ENCODE assay signal across 30 mouse cellular contexts in genomic region chr5:139521987-139522386, GRCm38 (mm10). TPM values are rescaled to one million over a fixed set of nuclear protein-coding genes. Genes with fewer than 3 reads are reported as not detected.
A peak's percentile ranks its signal among the peaks of the same experiment; 100 is the strongest.
DNase-seq lines count a peak whose midpoint lies in the region; ATAC-seq and TF ChIP-seq lines count a peak whose summit lies in the region.
"Had no signal": no experiment of that assay in that cellular context is flagged by ENCODE, and none has a peak within 500 bp of the region (broad histone marks: within the 10 kb centered on the region; RNA-seq: fewer than 3 reads in every experiment).

No protein-coding gene starts in this region.

- 0 out of 2 replicates have a peak, but pooled peaks cover 6% of the 10 kb centered on the region for H3K4me1 ChIP-seq in hindbrain, embryonic 10.5 days (replicated peaks)
- H3K4me1 ChIP-seq in hindbrain, embryonic 14.5 days (replicated peaks; ENCODE audit: control insufficient read depth, insufficient read depth, low read length): no peaks in the 10 kb centered on the region
- H3K4me1 ChIP-seq in embryonic facial prominence, embryonic 10.5 days: peaks cover 12% of the 10 kb centered on the region; the same call in 1 of the 2 replicates
- peaks cover 5% of the 10 kb centered on the region; the same call in 1 of the 2 replicates for H3K4me1 ChIP-seq in embryonic facial prominence, embryonic 15.5 days
- H3K4me1 ChIP-seq in limb, embryonic 14.5 days (ENCODE audit: control insufficient read depth, insufficient read depth, low read length): peaks cover 16% of the 10 kb centered on the region; the same call in 1 of the 2 replicates
- H3K4me1 ChIP-seq: liver, embryonic 13.5 days; midbrain, embryonic 13.5 days; stomach, embryonic 15.5 days had no signal

- no peaks in the 10 kb centered on the region for H3K36me3 ChIP-seq in hindbrain, embryonic 10.5 days
- H3K36me3 ChIP-seq in hindbrain, embryonic 14.5 days (replicated peaks; ENCODE audit: control insufficient read depth, insufficient read depth): no peaks in the 10 kb centered on the region
- no peaks in the 10 kb centered on the region for H3K36me3 ChIP-seq in embryonic facial prominence, embryonic 10.5 days (replicated peaks)
- no peaks in the 10 kb centered on the region for H3K36me3 ChIP-seq in embryonic facial prominence, embryonic 15.5 days
- no peaks in the 10 kb centered on the region for H3K36me3 ChIP-seq in limb, embryonic 14.5 days (ENCODE audit: control insufficient read depth, insufficient read depth, low read length)
- H3K36me3 ChIP-seq: forebrain, embryonic 10.5 days; heart, embryonic 13.5 days; kidney, embryonic 15.5 days; liver, embryonic 13.5 days; midbrain, embryonic 13.5 days; neural tube, embryonic 13.5 days; stomach, embryonic 15.5 days had no signal

- peaks cover 75% of the 10 kb centered on the region for H3K27me3 ChIP-seq in hindbrain, embryonic 10.5 days (ENCODE audit: insufficient read depth, poor library complexity, severe bottlenecking)
- peaks cover 19% of the 10 kb centered on the region for H3K27me3 ChIP-seq in hindbrain, embryonic 14.5 days (ENCODE audit: control insufficient read depth, insufficient read depth, low read length)
- peaks cover 33% of the 10 kb centered on the region for H3K27me3 ChIP-seq in embryonic facial prominence, embryonic 10.5 days (replicated peaks; ENCODE audit: low read depth, poor library complexity, severe bottlenecking)
- peaks cover 5% of the 10 kb centered on the region; the same call in 1 of the 2 replicates for H3K27me3 ChIP-seq in embryonic facial prominence, embryonic 15.5 days
- no peaks in the 10 kb centered on the region for H3K27me3 ChIP-seq in limb, embryonic 14.5 days (ENCODE audit: control insufficient read depth, insufficient read depth, low read length)
- H3K27me3 ChIP-seq: stomach, embryonic 15.5 days had no signal

- H3K4me3 ChIP-seq in hindbrain, embryonic 10.5 days: no peak overlapping the region
- no peak overlapping the region for H3K4me3 ChIP-seq in hindbrain, embryonic 14.5 days (replicated peaks; ENCODE audit: low read length)
- no peak overlapping the region for H3K4me3 ChIP-seq in embryonic facial prominence, embryonic 10.5 days
- H3K4me3 ChIP-seq in embryonic facial prominence, embryonic 15.5 days (replicated peaks): no peak overlapping the region
- no peak overlapping the region for H3K4me3 ChIP-seq in limb, embryonic 14.5 days (replicated peaks; ENCODE audit: low read length)
- H3K4me3 ChIP-seq: forebrain, embryonic 10.5 days; heart, adult 2 months; heart, embryonic 13.5 days; kidney, embryonic 15.5 days; liver, embryonic 13.5 days; midbrain, embryonic 13.5 days; neural tube, embryonic 13.5 days; stomach, embryonic 15.5 days had no signal

- no peak for ATAC-seq in hindbrain, embryonic 14.5 days (ENCODE audit: low FRiP score)
- ATAC-seq in embryonic facial prominence, embryonic 15.5 days (ENCODE audit: insufficient number of reproducible peaks, low FRiP score, low TSS enrichment, low read depth): no peak
- peak; percentile 74; the same call in 1 of the 2 replicates for ATAC-seq in limb, embryonic 14.5 days (ENCODE audit: low FRiP score, low read depth)
- ATAC-seq: activated CD4-positive, CD25-positive, alpha-beta regulatory T cell, adult 4 months; forebrain, postnatal 0 days; intestine, postnatal 0 days; midbrain, embryonic 13.5 days had no signal

- no peak overlapping the region for H3K27ac ChIP-seq in hindbrain, embryonic 10.5 days
- H3K27ac ChIP-seq in hindbrain, embryonic 14.5 days: no peak overlapping the region
- H3K27ac ChIP-seq in embryonic facial prominence, embryonic 10.5 days (replicated peaks): peak overlapping the region; percentile 55; the same call in 1 of the 2 replicates
- peak overlapping the region; percentile 4; the same call in 1 of the 2 replicates for H3K27ac ChIP-seq in embryonic facial prominence, embryonic 15.5 days (replicated peaks)
- H3K27ac ChIP-seq in limb, embryonic 14.5 days (replicated peaks; ENCODE audit: low read depth, low read length): peak overlapping the region; percentile 52
- H3K27ac ChIP-seq: forebrain, embryonic 10.5 days; heart, adult 2 months; kidney, embryonic 15.5 days; liver, embryonic 13.5 days; midbrain, embryonic 13.5 days; neural tube, embryonic 13.5 days; stomach, embryonic 15.5 days had no signal

- H3K4me2 ChIP-seq in hindbrain, embryonic 14.5 days (replicated peaks): no peak overlapping the region
- H3K4me2 ChIP-seq in embryonic facial prominence, embryonic 15.5 days (replicated peaks): no peak overlapping the region
- H3K4me2 ChIP-seq in limb, embryonic 14.5 days (replicated peaks; ENCODE audit: low read depth, low read length, severe bottlenecking): peak overlapping the region; percentile 16; the same call in 1 of the 2 replicates
- H3K4me2 ChIP-seq: heart, embryonic 13.5 days; kidney, embryonic 15.5 days; liver, embryonic 13.5 days; midbrain, embryonic 13.5 days; neural tube, embryonic 13.5 days; stomach, embryonic 15.5 days had no signal

- no peak overlapping the region for H3K9ac ChIP-seq in hindbrain, embryonic 14.5 days
- no peak overlapping the region for H3K9ac ChIP-seq in embryonic facial prominence, embryonic 15.5 days
- H3K9ac ChIP-seq in limb, embryonic 14.5 days (ENCODE audit: low read depth, low read length, severe bottlenecking): no peak overlapping the region
- H3K9ac ChIP-seq: forebrain, postnatal 0 days; heart, embryonic 13.5 days; kidney, embryonic 15.5 days; liver, embryonic 13.5 days; midbrain, embryonic 13.5 days; neural tube, embryonic 13.5 days; stomach, embryonic 15.5 days had no signal

- TF ChIP-seq POLR2A in limb, embryonic 14.5 days (IDR thresholded peaks at IDR 0.05; ENCODE audit: borderline replicate concordance, extremely low read depth, insufficient read depth, insufficient read length): no peak

- DNase-seq in hindbrain, embryonic 10.5 days (ENCODE audit: low spot score): peak; percentile 26
- DNase-seq in hindbrain, embryonic 14.5 days (ENCODE audit: low spot score): no peak
- peak; percentile 68 for DNase-seq in embryonic facial prominence, embryonic 10.5 days (ENCODE audit: low spot score)
- DNase-seq in limb, embryonic 14.5 days (ENCODE audit: low spot score): no peak
- DNase-seq in testis, postnatal 10 days (ENCODE audit: low spot score): no peak
- DNase-seq in left cerebral cortex, adult 11 months (ENCODE audit: low spot score): no peak
- DNase-seq: adrenal gland, adult 8-10 months; cerebellum, adult 8-10 months; forebrain, postnatal 0 days; gastrocnemius, postnatal 25 days; heart, adult 2 months; heart, postnatal 4 days; kidney, postnatal 36 days; layer of hippocampus, adult 9-11 months; left cerebral cortex, postnatal 4 days; liver, embryonic 13.5 days; lung, adult 2 months; lung, postnatal 14 days; thymus, adult 18-20 months; thymus, postnatal 36 days had no signal

- no peaks in the 10 kb centered on the region for H3K9me3 ChIP-seq in hindbrain, embryonic 10.5 days
- H3K9me3 ChIP-seq in hindbrain, embryonic 14.5 days (ENCODE audit: control insufficient read depth, low read length): no peaks in the 10 kb centered on the region
- H3K9me3 ChIP-seq in embryonic facial prominence, embryonic 10.5 days: no peaks in the 10 kb centered on the region
- H3K9me3 ChIP-seq in embryonic facial prominence, embryonic 15.5 days (replicated peaks): no peaks in the 10 kb centered on the region
- H3K9me3 ChIP-seq in limb, embryonic 14.5 days (ENCODE audit: control insufficient read depth, low read length): no peaks in the 10 kb centered on the region
- H3K9me3 ChIP-seq: forebrain, embryonic 10.5 days; heart, embryonic 13.5 days; kidney, embryonic 15.5 days; liver, embryonic 13.5 days; midbrain, embryonic 13.5 days; neural tube, embryonic 13.5 days; stomach, embryonic 15.5 days had no signal

- WGBS in hindbrain, embryonic 10.5 days: 67% methylated on average over 10 of the region's 10 CpGs
- WGBS in hindbrain, embryonic 14.5 days: 76% methylated on average over 10 of the region's 10 CpGs
- 61% methylated on average over 10 of the region's 10 CpGs for WGBS in embryonic facial prominence, embryonic 10.5 days
- WGBS in embryonic facial prominence, embryonic 15.5 days: 42% methylated on average over 10 of the region's 10 CpGs
- 27% methylated on average over 10 of the region's 10 CpGs for WGBS in limb, embryonic 14.5 days

RNA-seq across cellular contexts. Expression of gene Uncx, which starts 21.3 kb away (rescaled TPM):
- polyA plus RNA-seq in hindbrain, embryonic 10.5 days (2016; fragmentation: Nextera tagmentation; extraction: Ambion mirVana): 14.0 and 61.1 TPM in 2 replicates
- polyA plus RNA-seq in hindbrain, embryonic 14.5 days (2014; fragmentation: Nextera tagmentation; extraction: Ambion mirVana): 25.4 and 31.0 TPM in 2 replicates
- 3.3 and 4.7 TPM in 2 replicates for polyA plus RNA-seq in embryonic facial prominence, embryonic 10.5 days (2016; fragmentation: Nextera tagmentation; extraction: Ambion mirVana)
- polyA plus RNA-seq in embryonic facial prominence, embryonic 15.5 days (2015; fragmentation: Nextera tagmentation; extraction: Ambion mirVana): 4.6 and 9.8 TPM in 2 replicates
- 0.20 TPM in 2 replicates for polyA plus RNA-seq in limb, embryonic 14.5 days (2012; rRNA removed)
- 0.07 and 0.12 TPM in 2 replicates for polyA plus RNA-seq in limb, embryonic 14.5 days (2014; fragmentation: Nextera tagmentation; extraction: Ambion mirVana)
- polyA plus RNA-seq: activated CD4-positive, CD25-positive, alpha-beta regulatory T cell, adult 4 months; C2C12; heart, adult 2 months; heart, embryonic 13.5 days; intestine, postnatal 0 days; liver, embryonic 13.5 days; lung, adult 2 months had no signal

RNA-seq across cellular contexts. Expression of gene Zfand2a, which starts 37.6 kb away (rescaled TPM):
- 9.7 and 13.2 TPM in 2 replicates for polyA plus RNA-seq in hindbrain, embryonic 10.5 days (2016; fragmentation: Nextera tagmentation; extraction: Ambion mirVana)
- polyA plus RNA-seq in hindbrain, embryonic 14.5 days (2014; fragmentation: Nextera tagmentation; extraction: Ambion mirVana): 13.9 and 15.9 TPM in 2 replicates
- polyA plus RNA-seq in embryonic facial prominence, embryonic 10.5 days (2016; fragmentation: Nextera tagmentation; extraction: Ambion mirVana): 10.2 and 12.5 TPM in 2 replicates
- 10.2 and 14.6 TPM in 2 replicates for polyA plus RNA-seq in embryonic facial prominence, embryonic 15.5 days (2015; fragmentation: Nextera tagmentation; extraction: Ambion mirVana)
- 16.4 and 17.3 TPM in 2 replicates for polyA plus RNA-seq in limb, embryonic 14.5 days (2012; rRNA removed)
- 6.2 and 6.8 TPM in 2 replicates for polyA plus RNA-seq in limb, embryonic 14.5 days (2014; fragmentation: Nextera tagmentation; extraction: Ambion mirVana)

Comparison
In these comparisons a context has a peak if more than half of its experiments do, and no peak if none do; other contexts are left out.
1. DNase-seq: peak in hindbrain, embryonic 10.5 days (single experiment) and embryonic facial prominence, embryonic 10.5 days (single experiment); none in hindbrain, embryonic 14.5 days (single experiment), limb, embryonic 14.5 days (single experiment), testis, postnatal 10 days (single experiment) and left cerebral cortex, adult 11 months (single experiment).
2. H3K27ac ChIP-seq: peak in embryonic facial prominence, embryonic 10.5 days (single experiment), embryonic facial prominence, embryonic 15.5 days (single experiment) and limb, embryonic 14.5 days (single experiment); none in hindbrain, embryonic 10.5 days (single experiment) and hindbrain, embryonic 14.5 days (single experiment).